Mouse (Mus musculus) E14TG2a.4 (cell line): ENCODE data around the gene Ttc22.

Experiments used
- H3K27me3 ChIP-seq: 2 replicates; pipeline ENCODE4 v1.6.1; 2014; ENCODE audit warnings: low read length, control low read depth; ENCODE audit not compliant: insufficient read depth
- H3K36me3 ChIP-seq: 2 replicates; pipeline ENCODE4 v1.6.1; 2014; ENCODE audit warnings: low read length, control low read depth; ENCODE audit not compliant: insufficient read depth
- H3K4me1 ChIP-seq: replicated peaks from 2 replicates; pipeline ENCODE4 v1.6.1; 2014; ENCODE audit warnings: low read depth, low read length, control low read depth
- H3K4me3 ChIP-seq: replicated peaks from 2 replicates; pipeline ENCODE4 v1.5.1; 2014; ENCODE audit warnings: mild to moderate bottlenecking, low read length
- H3K9me3 ChIP-seq: 2 replicates; pipeline ENCODE4 v1.6.1; 2014; ENCODE audit warnings: low read length, control low read depth
- CTCF ChIP-seq: conservative IDR thresholded peaks from 2 replicates; pipeline ENCODE4 v1.5.1; 2014; ENCODE audit warnings: low read length
- NANOG ChIP-seq: IDR thresholded peaks from 2 replicates; pipeline ENCODE4 v1.6.1; 2014; ENCODE audit warnings: borderline replicate concordance, low read length, mixed read lengths
- POU5F1 ChIP-seq: IDR thresholded peaks from 2 replicates; pipeline ENCODE4 v1.6.1; 2014; ENCODE audit warnings: low read length, borderline replicate concordance

Ttc22 gene

DNA sequence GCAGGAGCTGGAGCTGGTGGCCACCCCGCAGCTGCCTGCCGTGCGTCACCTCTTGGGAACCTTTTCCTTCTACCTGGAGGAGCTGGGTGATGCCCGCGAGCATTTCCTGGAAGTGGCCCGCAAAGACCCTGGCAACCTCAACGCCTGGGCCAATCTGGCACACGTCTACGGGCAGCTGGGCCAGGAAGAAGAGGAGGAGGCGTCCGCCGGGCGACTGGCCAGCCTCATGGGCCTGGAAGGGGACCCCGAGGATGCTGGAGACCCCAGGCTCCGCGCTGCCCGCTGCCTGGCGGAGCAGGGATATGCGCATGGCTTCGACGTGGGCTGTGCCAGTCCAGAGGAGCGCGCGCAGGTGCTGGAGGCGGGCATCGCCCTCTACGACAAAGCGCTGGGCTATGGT is 480 bp downstream of the Ttc22 start:
- Histone ChIP-seq H3K4me3 (peak overlapping the region; percentile 79), H3K4me1 (peaks cover 48% of the 10 kb centered on the region), H3K9me3 (no peaks in the 10 kb centered on the region), H3K36me3 (no peaks in the 10 kb centered on the region), H3K27me3 (peaks cover 52% of the 10 kb centered on the region)
- TF ChIP-seq NANOG = no peak
- TF ChIP-seq CTCF = no peak
- TF ChIP-seq POU5F1 = no peak

DNA sequence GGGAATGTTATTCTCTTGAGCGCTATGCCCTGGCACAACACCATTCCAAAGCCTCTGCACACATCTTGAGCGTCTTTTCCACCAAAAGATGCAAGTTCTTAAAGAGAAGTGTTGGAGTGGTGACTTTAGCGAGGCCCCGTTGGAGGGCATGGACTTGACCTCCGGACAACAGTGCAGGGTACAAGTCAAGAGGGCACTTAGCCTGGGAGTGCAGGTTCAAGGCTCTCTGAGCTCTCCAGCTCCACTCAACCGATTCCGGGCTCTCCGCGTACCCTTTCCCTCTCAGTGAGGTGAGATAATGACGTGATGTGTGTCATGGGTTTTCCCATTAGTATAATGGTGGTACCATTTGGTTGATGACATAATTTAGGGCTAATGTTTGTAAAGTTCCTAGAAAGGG is 2.0 kb downstream of the Ttc22 start:
- peaks cover 56% of the 10 kb centered on the region for H3K27me3 ChIP-seq
- H3K9me3 ChIP-seq = no peaks in the 10 kb centered on the region
- peaks cover 60% of the 10 kb centered on the region for H3K4me1 ChIP-seq
- no peak for TF ChIP-seq NANOG
- no peak for TF ChIP-seq CTCF
- no peak for TF ChIP-seq POU5F1
- no peak overlapping the region for H3K4me3 ChIP-seq
- no peaks in the 10 kb centered on the region for H3K36me3 ChIP-seq

DNA sequence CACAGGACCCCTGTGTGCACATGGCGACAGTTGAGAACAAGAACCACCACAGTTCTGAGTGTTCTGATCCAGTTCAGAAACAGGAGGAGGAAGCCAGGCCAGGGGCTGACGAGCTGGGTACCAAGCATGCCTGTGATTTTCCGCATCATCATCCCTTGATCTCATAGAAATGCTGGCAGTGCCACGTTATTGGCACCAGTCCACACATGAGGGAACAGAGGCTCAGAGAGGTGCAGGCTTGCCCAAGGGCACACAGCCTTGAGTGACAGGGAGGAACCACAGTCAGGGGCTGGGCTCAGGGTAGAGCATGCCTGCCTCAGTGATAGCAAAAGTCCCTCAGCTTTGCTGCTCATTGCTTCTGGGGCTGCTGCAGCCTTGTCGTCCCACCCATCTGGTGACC is 5.6 kb downstream of the Ttc22 start:
- TF ChIP-seq CTCF = no peak
- no peak for TF ChIP-seq NANOG
- H3K9me3 ChIP-seq = no peaks in the 10 kb centered on the region

DNA sequence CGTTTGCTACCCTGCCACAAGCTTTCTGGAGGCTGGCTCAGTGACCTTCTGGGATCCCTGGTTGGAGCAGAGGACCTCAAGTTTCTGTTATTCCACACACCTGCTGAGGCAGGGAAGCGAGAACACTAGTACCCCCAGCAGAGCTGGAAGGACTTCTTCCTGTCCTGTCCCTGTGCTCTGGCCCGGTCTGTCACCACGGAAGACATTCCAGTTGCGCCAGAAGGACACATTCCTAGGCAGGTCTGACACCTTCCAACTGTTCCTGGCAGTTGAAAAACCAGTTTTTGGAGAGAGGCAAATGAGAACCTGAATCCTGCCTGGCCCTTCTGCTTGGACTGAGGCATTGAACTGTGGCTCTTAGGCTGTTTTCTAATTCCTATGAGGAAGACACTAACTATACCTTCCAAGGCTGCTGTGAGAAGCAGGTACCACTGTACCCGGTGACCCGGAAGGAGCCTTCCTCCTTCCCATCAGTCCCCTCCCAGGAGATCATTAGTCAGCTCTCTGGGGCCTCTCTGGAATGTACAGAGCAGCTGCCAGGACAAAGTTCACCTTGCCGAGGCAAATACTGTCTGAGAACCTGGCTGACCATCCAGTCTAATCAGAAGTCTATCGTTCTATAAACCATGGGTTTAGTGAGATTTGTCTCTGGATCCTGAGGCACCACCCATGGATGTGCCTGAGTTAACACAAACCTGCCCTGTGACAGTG is 6.6 kb downstream of the Ttc22 start:
- Histone ChIP-seq H3K9me3 (no peaks in the 10 kb centered on the region), H3K27me3 (peaks cover 35% of the 10 kb centered on the region), H3K4me1 (peaks cover 50% of the 10 kb centered on the region), H3K36me3 (no peaks in the 10 kb centered on the region), H3K4me3 (no peak overlapping the region)
- TF ChIP-seq POU5F1 = no peak
- TF ChIP-seq CTCF = no peak
- TF ChIP-seq NANOG = no peak

More for the DNA sequence above, 5.6 kb downstream of the Ttc22 start:
- Histone ChIP-seq H3K36me3 (no peaks in the 10 kb centered on the region), H3K4me1 (peaks cover 57% of the 10 kb centered on the region), H3K4me3 (no peak overlapping the region), H3K27me3 (peaks cover 41% of the 10 kb centered on the region)

GRCm38 (mm10) chr4:106629374-106629773 is 7.1 kb downstream of the Ttc22 start:
- Histone ChIP-seq H3K4me1 (peaks cover 50% of the 10 kb centered on the region), H3K4me3 (no peak overlapping the region), H3K27me3 (peaks cover 29% of the 10 kb centered on the region), H3K36me3 (no peaks in the 10 kb centered on the region), H3K9me3 (no peaks in the 10 kb centered on the region)
- TF ChIP-seq POU5F1 (no peak), CTCF (no peak), NANOG (no peak)

DNA sequence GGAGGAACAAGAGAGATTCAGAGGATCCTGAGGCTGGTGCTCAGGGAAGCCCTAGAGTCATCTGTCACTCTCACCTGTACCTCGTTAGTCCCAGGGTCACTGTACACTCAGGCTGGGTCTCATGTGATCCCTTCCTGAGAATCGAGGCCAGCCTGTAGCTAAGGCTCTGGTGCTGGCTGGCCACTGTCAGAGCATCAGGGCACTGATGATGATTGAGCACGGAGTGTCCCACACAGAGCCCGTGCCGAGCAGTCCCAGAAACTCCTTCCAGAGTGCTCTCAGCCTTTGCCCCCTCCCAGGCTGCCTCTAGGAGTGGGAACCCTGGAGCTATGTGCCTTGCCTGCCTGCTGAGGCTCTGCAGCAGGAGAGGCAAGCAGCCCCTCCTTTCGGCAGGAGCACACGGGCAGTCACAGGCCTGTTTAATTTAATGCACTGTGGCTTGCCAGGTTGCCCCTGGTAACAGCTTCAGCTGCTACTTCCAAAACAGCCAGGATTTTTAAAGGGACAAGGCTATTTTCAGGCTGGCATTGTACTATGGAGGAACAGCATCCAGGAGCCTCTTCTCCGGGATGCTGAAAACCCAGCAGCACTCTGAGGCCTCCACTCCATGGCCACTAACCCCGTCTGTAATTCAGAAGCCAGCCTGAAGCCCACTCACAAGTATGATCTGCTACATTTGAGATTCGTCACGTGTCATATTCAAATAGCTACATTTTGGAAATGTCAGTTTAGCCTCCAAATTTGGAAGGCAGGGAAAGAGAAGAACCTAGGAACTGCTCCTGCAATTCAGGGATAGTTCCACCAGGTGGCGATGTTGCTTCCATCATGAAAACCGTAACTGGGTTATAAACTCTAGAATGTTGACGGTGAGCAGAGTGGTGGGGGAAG is 8.3 kb downstream of the Ttc22 start:
- TF ChIP-seq POU5F1 = no peak
- TF ChIP-seq NANOG = no peak
- peak; percentile 96 for TF ChIP-seq CTCF
- peaks cover 18% of the 10 kb centered on the region; the same call in 1 of the 2 replicates for H3K27me3 ChIP-seq
- H3K9me3 ChIP-seq = no peaks in the 10 kb centered on the region
- H3K4me1 ChIP-seq = peaks cover 48% of the 10 kb centered on the region
- no peak overlapping the region for H3K4me3 ChIP-seq
- no peaks in the 10 kb centered on the region for H3K36me3 ChIP-seq

DNA sequence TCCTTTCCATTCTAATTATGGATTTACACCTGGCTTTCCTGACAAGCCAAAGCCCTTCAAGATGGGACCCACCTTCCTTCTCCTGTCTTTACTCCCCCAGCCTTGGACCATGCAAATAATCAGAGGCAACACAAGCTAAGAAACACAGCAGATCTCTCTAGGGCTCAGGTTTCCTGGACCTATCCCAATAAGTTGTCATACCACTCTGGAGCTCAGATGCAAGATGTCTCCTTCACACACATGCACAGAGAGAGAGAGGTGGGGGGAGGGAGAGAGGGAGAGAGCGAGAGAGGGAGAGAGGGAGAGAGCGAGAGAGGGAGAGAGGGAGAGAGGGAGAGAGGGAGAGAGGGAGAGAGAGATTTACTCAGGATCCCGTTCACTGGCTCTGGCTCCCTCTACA is 10.1 kb downstream of the Ttc22 start:
- H3K4me3 ChIP-seq = no peak overlapping the region
- no peaks in the 10 kb centered on the region for H3K36me3 ChIP-seq
- TF ChIP-seq POU5F1 = no peak
- TF ChIP-seq NANOG = no peak
- H3K4me1 ChIP-seq = peaks cover 44% of the 10 kb centered on the region
- no peaks in the 10 kb centered on the region for H3K9me3 ChIP-seq
- H3K27me3 ChIP-seq = peaks cover 15% of the 10 kb centered on the region; the same call in 1 of the 2 replicates

- H3K27me3 ChIP-seq = peaks cover 13% of the 10 kb centered on the region; the same call in 1 of the 2 replicates
- peaks cover 33% of the 10 kb centered on the region for H3K4me1 ChIP-seq
- no peaks in the 10 kb centered on the region for H3K9me3 ChIP-seq
- no peaks in the 10 kb centered on the region for H3K36me3 ChIP-seq
- TF ChIP-seq NANOG (no peak), POU5F1 (no peak), CTCF (no peak)
- H3K4me3 ChIP-seq = no peak overlapping the region
Observed at GRCm38 (mm10) chr4:106633281-106634085, 11.3 kb downstream of the Ttc22 start.
